Mouse (Mus musculus) urinary bladder, postnatal 36 days (tissue): ENCODE data around the gene Txnip.
A peak's percentile ranks its signal among the peaks of the same experiment; 100 is the strongest.

Experiments
- DNase-seq, 2 experiments: peaks; one replicate each; pipeline ENCODE4 v3.0.0; 2022; ENCODE audit warnings: low spot score in 2 of 2, mixed read lengths in 1 of 2

The Txnip gene

GRCm38 (mm10) chr3:96568605-96569004, 10.8 kb downstream of the Txnip start:
- DNase-seq = no peak

- DNase-seq = no peak
These were observed 11.7 kb downstream of the Txnip start for GRCm38 (mm10) chr3:96569506-96569905.

GRCm38 (mm10) chr3:96569966-96570605, 12.3 kb downstream of the Txnip start:
- no peak for DNase-seq

- DNase-seq = no peak
These were observed 12.9 kb downstream of the Txnip start for GRCm38 (mm10) chr3:96570643-96571042.

- DNase-seq = no peak
These were observed 13.6 kb downstream of the Txnip start for GRCm38 (mm10) chr3:96571336-96571735.

GRCm38 (mm10) chr3:96571896-96572698, 14.3 kb downstream of the Txnip start:
- DNase-seq = no peak

GRCm38 (mm10) chr3:96573611-96574511, 16.1 kb downstream of the Txnip start:
- DNase-seq = no peak

GRCm38 (mm10) chr3:96575272-96575984, 17.7 kb downstream of the Txnip start:
- DNase-seq = peak in 1 of 2 experiments; percentile 82

- DNase-seq = peak in 1 of 2 experiments; percentile 82
These were observed 18.4 kb downstream of the Txnip start for GRCm38 (mm10) chr3:96576005-96576658.

GRCm38 (mm10) chr3:96576690-96577541, 19.2 kb downstream of the Txnip start, which contains the start of gene Gm16253:
Gm16253 (plus strand) TSS chr3:96576984.
- DNase-seq = peak; percentile 91 to 94

GRCm38 (mm10) chr3:96577566-96577965, 19.8 kb downstream of the Txnip start:
- no peak for DNase-seq

- DNase-seq = no peak
These were observed 20.9 kb downstream of the Txnip start for GRCm38 (mm10) chr3:96578561-96579238.

- DNase-seq = no peak
These were observed 21.5 kb downstream of the Txnip start for GRCm38 (mm10) chr3:96579239-96579750.

- DNase-seq = peak; percentile 86 to 89
These were observed 22.2 kb downstream of the Txnip start for GRCm38 (mm10) chr3:96579885-96580454.

- DNase-seq = no peak
These were observed 23.4 kb downstream of the Txnip start for GRCm38 (mm10) chr3:96581141-96581540.

GRCm38 (mm10) chr3:96581771-96582515, 24.2 kb downstream of the Txnip start:
- DNase-seq = no peak

- no peak for DNase-seq
These were observed 25.6 kb downstream of the Txnip start for GRCm38 (mm10) chr3:96583386-96583785.

- DNase-seq = no peak
These were observed 32.9 kb downstream of the Txnip start for GRCm38 (mm10) chr3:96590657-96591056.
